Mouse (Mus musculus): ENCODE measurements around the gene Med4.

DNA sequence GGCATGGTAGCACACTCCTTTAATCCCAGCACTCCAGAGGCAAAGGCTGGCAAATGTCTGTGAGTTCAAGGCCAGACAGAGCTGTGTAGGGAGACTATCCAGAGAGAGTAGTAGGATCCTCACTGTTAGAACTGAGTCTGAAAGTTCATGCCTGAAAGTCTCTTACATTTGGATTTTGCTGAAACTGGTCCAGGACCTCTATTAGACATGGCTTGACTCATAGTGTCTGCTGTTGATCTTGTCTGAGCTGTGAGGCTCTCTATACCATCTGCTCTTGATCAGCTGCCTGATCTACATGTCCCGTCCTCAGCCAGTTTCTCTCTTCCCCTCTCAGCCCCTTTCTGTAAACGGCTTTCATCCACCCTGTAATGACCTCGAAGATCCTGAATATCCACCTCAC, 31.5 kb upstream of the Med4 start:
- TF ChIP-seq CTCF (IDR thresholded peaks at IDR 0.05; ENCODE audit: control insufficient read depth, insufficient read depth, low read length) (no peak), POLR2A (IDR thresholded peaks at IDR 0.05; ENCODE audit: borderline replicate concordance, control insufficient read depth, low read depth, low read length) (no peak)
